Mouse (Mus musculus): ENCODE measurements around the gene Try4. TPM values are rescaled to one million over a fixed set of nuclear protein-coding genes. Genes with fewer than 3 reads are reported as not detected.
"Not testable (repeated sequence)": the region's sequence is repeated elsewhere in the genome, so short reads cannot be mapped to it uniquely, and the experiment has no call there.

The Try4 gene
- not detected in 2 replicates for polyA plus RNA-seq (2016; fragmentation: Nextera tagmentation; extraction: Ambion mirVana)

DNA sequence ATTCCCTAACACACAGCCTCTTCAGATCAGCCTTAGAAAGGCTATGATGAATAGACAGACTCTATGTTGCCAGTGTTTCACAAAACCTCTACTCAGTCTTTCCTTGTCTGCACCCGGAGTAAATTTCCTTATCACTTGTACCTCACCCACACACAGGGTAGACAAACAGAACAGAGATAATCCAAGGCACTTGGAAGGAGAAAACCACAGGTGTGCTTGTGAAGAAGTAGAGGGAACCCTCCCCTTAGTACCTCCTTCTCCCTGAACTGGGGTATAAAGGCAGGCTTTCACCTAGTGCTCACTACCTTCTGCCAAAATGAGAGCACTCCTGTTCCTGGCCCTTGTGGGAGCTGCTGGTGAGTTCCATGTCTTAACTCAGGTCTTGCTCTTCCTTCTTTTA, at the start of gene Try4:
Gene Try4, plus strand, starts transcription at position 301 of the 400 bp plus-strand sequence.
- no peaks in the 10 kb centered on the region for H3K36me3 ChIP-seq
- H3K4me2 ChIP-seq (replicated peaks): no peak within 1 kb of the TSS
- WGBS: 82% methylated on average over 1 of the region's 1 CpGs
- H3K4me3 ChIP-seq: no peak within 1 kb of the TSS
- H3K4me1 ChIP-seq: no peaks in the 10 kb centered on the region
- ATAC-seq (ENCODE audit: low FRiP score): no peak
- no peaks in the 10 kb centered on the region for H3K9me3 ChIP-seq (replicated peaks)
- no peak within 1 kb of the TSS for H3K27ac ChIP-seq
- no peaks in the 10 kb centered on the region for H3K27me3 ChIP-seq
- H3K9ac ChIP-seq: no peak within 1 kb of the TSS

DNA sequence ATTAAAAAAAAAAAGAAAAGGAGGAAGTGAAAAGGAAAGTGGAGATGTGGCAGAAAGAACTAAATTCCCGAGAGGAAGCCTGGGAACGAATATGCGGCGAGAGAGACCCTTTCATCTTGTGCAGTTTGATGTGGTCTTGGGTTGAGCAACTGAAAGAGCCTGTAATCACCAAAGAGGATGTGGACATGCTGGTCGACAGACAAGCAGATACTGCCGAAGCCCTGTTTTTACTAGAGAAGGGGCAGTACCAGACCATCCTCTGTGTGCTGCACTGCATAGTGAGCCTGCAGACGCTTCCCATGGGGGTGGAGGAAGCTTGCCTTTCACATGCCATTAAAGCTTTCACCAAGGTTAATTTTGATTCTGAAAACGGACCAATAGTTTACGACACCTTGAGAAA, 48.8 kb upstream of the Try4 start:
- H3K9me3 ChIP-seq (replicated peaks); H3K4me1 ChIP-seq; H3K36me3 ChIP-seq; ATAC-seq (ENCODE audit: low FRiP score); H3K4me2 ChIP-seq (replicated peaks); H3K27me3 ChIP-seq; H3K27ac ChIP-seq; H3K4me3 ChIP-seq; H3K9ac ChIP-seq: not testable (repeated sequence)
- 84% methylated on average over 9 of the region's 9 CpGs for WGBS

DNA sequence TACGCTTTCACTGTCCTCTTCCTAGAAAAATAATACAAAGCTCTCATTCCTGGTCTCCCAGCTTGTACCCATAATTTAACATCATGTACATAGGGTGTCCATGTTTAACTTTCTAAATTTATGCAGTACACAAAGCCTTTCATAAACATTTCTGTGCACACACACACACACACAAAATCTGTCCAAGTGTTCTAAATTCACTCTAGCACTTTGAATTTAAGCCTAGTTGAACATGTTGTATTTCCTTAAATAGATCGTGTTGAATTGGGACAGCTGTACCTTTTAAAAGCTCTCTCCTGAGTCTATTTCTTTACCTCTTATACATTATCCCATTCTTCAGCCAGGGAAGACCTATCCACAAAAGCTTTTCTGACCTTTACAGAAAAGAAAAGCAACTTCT, 45.6 kb upstream of the Try4 start:
- Histone ChIP-seq H3K9ac (no peak overlapping the region), H3K36me3 (no peaks in the 10 kb centered on the region), H3K9me3 (replicated peaks) (no peaks in the 10 kb centered on the region), H3K4me2 (replicated peaks) (no peak overlapping the region), H3K27me3 (no peaks in the 10 kb centered on the region), H3K4me1 (no peaks in the 10 kb centered on the region), H3K27ac (no peak overlapping the region), H3K4me3 (no peak overlapping the region)
- 88% methylated on average over 2 of the region's 2 CpGs for WGBS
- no peak for ATAC-seq (ENCODE audit: low FRiP score)

DNA sequence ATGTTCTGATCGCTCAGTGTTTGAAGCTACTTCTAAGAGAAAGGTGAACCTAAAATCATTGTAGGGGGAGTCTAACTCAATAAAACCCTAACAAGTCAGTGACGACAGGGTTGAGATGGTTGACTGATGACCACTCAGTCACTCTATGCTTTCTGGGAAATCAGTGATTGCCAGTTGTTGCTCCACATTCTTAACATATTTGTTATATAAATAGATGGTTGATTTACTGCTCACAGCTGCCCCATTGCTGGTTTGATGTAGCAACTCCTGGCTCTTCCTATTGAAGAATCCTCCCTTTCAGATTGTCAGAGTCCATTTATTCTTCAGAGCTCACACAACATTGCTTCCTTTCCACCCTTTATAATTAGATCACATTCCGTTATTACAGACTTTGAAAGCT, 44.6 kb upstream of the Try4 start:
- Histone ChIP-seq H3K4me3 (no peak overlapping the region), H3K36me3 (no peaks in the 10 kb centered on the region), H3K27me3 (no peaks in the 10 kb centered on the region), H3K27ac (no peak overlapping the region), H3K9me3 (replicated peaks) (no peaks in the 10 kb centered on the region), H3K4me2 (replicated peaks) (no peak overlapping the region), H3K9ac (no peak overlapping the region), H3K4me1 (no peaks in the 10 kb centered on the region)
- WGBS: 86% methylated on average over 3 of the region's 3 CpGs
- ATAC-seq (ENCODE audit: low FRiP score): no peak

DNA sequence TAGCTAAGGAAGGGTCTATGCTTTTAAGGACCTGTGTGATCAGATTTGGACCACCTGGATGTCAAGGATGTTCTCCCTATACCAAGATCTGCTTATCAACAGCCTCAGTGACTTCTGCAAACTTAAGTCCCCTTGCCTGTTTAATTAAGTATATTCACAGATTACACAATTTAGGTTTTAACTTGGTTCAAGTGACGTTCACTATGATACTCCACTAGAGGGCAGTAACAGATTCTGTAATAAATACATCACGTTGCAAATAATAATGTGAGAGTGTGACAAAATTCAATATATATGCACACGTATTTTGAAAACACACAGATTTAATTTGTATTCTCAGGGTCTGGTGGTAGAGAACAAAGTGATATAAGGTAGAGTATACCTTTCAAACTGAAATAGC, 39.3 kb upstream of the Try4 start:
- no peaks in the 10 kb centered on the region for H3K4me1 ChIP-seq
- H3K4me3 ChIP-seq: no peak overlapping the region
- no peak overlapping the region for H3K4me2 ChIP-seq (replicated peaks)
- no peaks in the 10 kb centered on the region for H3K27me3 ChIP-seq
- WGBS: 47% methylated on average over 3 of the region's 3 CpGs
- H3K27ac ChIP-seq: no peak overlapping the region
- H3K36me3 ChIP-seq: no peaks in the 10 kb centered on the region
- no peak overlapping the region for H3K9ac ChIP-seq
- ATAC-seq (ENCODE audit: low FRiP score): no peak
- no peaks in the 10 kb centered on the region for H3K9me3 ChIP-seq (replicated peaks)

- ATAC-seq (ENCODE audit: low FRiP score): no peak
- no peaks in the 10 kb centered on the region for H3K27me3 ChIP-seq
- no peaks in the 10 kb centered on the region for H3K36me3 ChIP-seq
- H3K4me2 ChIP-seq (replicated peaks): no peak overlapping the region
- no peak overlapping the region for H3K27ac ChIP-seq
- 88% methylated on average over 6 of the region's 6 CpGs for WGBS
- H3K9ac ChIP-seq: no peak overlapping the region
- H3K4me3 ChIP-seq: no peak overlapping the region
- no peaks in the 10 kb centered on the region for H3K4me1 ChIP-seq
- no peaks in the 10 kb centered on the region for H3K9me3 ChIP-seq (replicated peaks)
These were observed 35.9 kb upstream of the Try4 start for GRCm38 (mm10) chr6:41266140-41266539.

- WGBS: 10% methylated on average over 1 of the region's 1 CpGs
- no peak for ATAC-seq (ENCODE audit: low FRiP score)
- no peaks in the 10 kb centered on the region for H3K4me1 ChIP-seq
- H3K36me3 ChIP-seq: no peaks in the 10 kb centered on the region
- no peaks in the 10 kb centered on the region for H3K9me3 ChIP-seq (replicated peaks)
- H3K27ac ChIP-seq: no peak overlapping the region
- H3K4me3 ChIP-seq: no peak overlapping the region
- no peaks in the 10 kb centered on the region for H3K27me3 ChIP-seq
- no peak overlapping the region for H3K4me2 ChIP-seq (replicated peaks)
- no peak overlapping the region for H3K9ac ChIP-seq
These were observed 3.8 kb upstream of the Try4 start for GRCm38 (mm10) chr6:41298255-41298654.

GRCm38 (mm10) chr6:41316741-41317140, 14.7 kb downstream of the Try4 start, which contains the start of gene Try5:
TSS of gene Try5 (minus strand) at chr6:41316841.
- H3K4me3 ChIP-seq: not testable (repeated sequence)
- 75% methylated on average over 3 of the region's 3 CpGs for WGBS

DNA sequence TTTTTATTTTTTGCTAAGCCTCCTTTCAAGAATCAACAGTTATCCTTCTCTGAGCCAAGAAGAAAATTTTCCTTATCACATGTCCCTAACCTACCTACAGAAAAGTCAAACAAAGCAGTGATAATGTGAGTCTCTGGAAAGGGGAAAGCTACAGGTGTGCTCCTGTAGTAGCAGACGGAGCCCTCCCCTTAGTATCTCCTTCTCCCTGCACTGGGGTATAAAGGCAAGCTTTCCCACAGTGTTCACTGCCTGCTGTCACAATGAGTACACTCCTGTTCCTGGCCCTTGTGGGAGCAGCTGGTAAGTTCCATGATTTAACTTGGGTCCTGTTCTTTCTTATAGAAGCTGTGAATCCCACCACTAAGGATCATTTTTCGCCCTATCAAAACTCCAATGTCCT, 51.9 kb downstream of the Try4 start, which contains the start of gene Try10:
Gene Try10, plus strand, starts transcription at position 174 of the 400 bp plus-strand sequence.
- no peak within 1 kb of the TSS for H3K9ac ChIP-seq
- 79% methylated on average over 2 of the region's 2 CpGs for WGBS

More at GRCm38 (mm10) chr6:41316741-41317140, 14.7 kb downstream of the Try4 start, which contains the start of gene Try5:
- H3K36me3 ChIP-seq; ATAC-seq (ENCODE audit: low FRiP score); H3K27ac ChIP-seq; H3K27me3 ChIP-seq; H3K4me2 ChIP-seq (replicated peaks); H3K9ac ChIP-seq; H3K4me1 ChIP-seq; H3K9me3 ChIP-seq (replicated peaks): not testable (repeated sequence)

More for the DNA sequence above, 51.9 kb downstream of the Try4 start, which contains the start of gene Try10:
- Histone ChIP-seq H3K4me3 (no peak within 1 kb of the TSS), H3K9me3 (replicated peaks) (no peaks in the 10 kb centered on the region), H3K4me1 (no peaks in the 10 kb centered on the region), H3K36me3 (no peaks in the 10 kb centered on the region), H3K27me3 (no peaks in the 10 kb centered on the region), H3K4me2 (replicated peaks) (no peak within 1 kb of the TSS), H3K27ac (no peak within 1 kb of the TSS)
- ATAC-seq (ENCODE audit: low FRiP score): no peak

Other genes starting within 250 kb of the Try4 start
- not detected in 2 replicates for gene Try5, start 14.6 kb downstream of the Try4 start, polyA plus RNA-seq (2016; fragmentation: Nextera tagmentation; extraction: Ambion mirVana)
- gene Try10, start 51.8 kb downstream of the Try4 start, polyA plus RNA-seq (2016; fragmentation: Nextera tagmentation; extraction: Ambion mirVana): not detected in 2 replicates
- not detected in 2 replicates for gene Prss3, start 75.4 kb downstream of the Try4 start, polyA plus RNA-seq (2016; fragmentation: Nextera tagmentation; extraction: Ambion mirVana)
- gene Gm5771, start 90.1 kb downstream of the Try4 start, polyA plus RNA-seq (2016; fragmentation: Nextera tagmentation; extraction: Ambion mirVana): not detected in 2 replicates
- 0.83 TPM in 1 of 2 replicates, not detected in the other for gene Gm10334, start 143.9 kb downstream of the Try4 start, polyA plus RNA-seq (2016; fragmentation: Nextera tagmentation; extraction: Ambion mirVana)
- not detected in 2 replicates for gene Prss1, start 156.7 kb downstream of the Try4 start, polyA plus RNA-seq (2016; fragmentation: Nextera tagmentation; extraction: Ambion mirVana)
- gene Prss2, start 219.5 kb downstream of the Try4 start, polyA plus RNA-seq (2016; fragmentation: Nextera tagmentation; extraction: Ambion mirVana): not detected in 2 replicates